Comparison of ENCODE assay signal across 14 mouse cellular contexts in genomic region chr3:9600577-9600976, GRCm38 (mm10). TPM values are rescaled to one million over a fixed set of nuclear protein-coding genes. Genes with fewer than 3 reads are reported as not detected.
A peak's percentile ranks its signal among the peaks of the same experiment; 100 is the strongest.
DNase-seq lines count a peak whose midpoint lies in the region; ATAC-seq and TF ChIP-seq lines count a peak whose summit lies in the region.
"Had no signal": no experiment of that assay in that cellular context is flagged by ENCODE, and none has a peak within 500 bp of the region (broad histone marks: within the 10 kb centered on the region; RNA-seq: fewer than 3 reads in every experiment).

No protein-coding gene starts in this region.

- no peak for TF ChIP-seq EP300 in stomach, postnatal 0 days (optimal IDR thresholded peaks at IDR 0.05)

- no peaks in the 10 kb centered on the region for H3K36me3 ChIP-seq in stomach, postnatal 0 days (ENCODE audit: control insufficient read depth, insufficient read depth, low read length)
- H3K36me3 ChIP-seq: embryonic facial prominence, embryonic 10.5 days; hindbrain, embryonic 10.5 days; limb, embryonic 12.5 days; midbrain, embryonic 12.5 days had no signal

- H3K9ac ChIP-seq in stomach, postnatal 0 days (ENCODE audit: low read length), result no peak overlapping the region
- H3K9ac ChIP-seq: limb, embryonic 12.5 days; midbrain, embryonic 12.5 days had no signal

- no peak overlapping the region for H3K4me2 ChIP-seq in stomach, postnatal 0 days (replicated peaks; ENCODE audit: low read depth)
- H3K4me2 ChIP-seq: limb, embryonic 12.5 days; midbrain, embryonic 12.5 days had no signal

- no peak overlapping the region for H3K4me3 ChIP-seq in gastrocnemius, adult 2 months
- no peak overlapping the region for H3K4me3 ChIP-seq in stomach, postnatal 0 days (ENCODE audit: low read depth, low read length)
- H3K4me3 ChIP-seq: embryonic facial prominence, embryonic 10.5 days; hindbrain, embryonic 10.5 days; limb, embryonic 12.5 days; midbrain, embryonic 12.5 days had no signal

- intact Hi-C loops in gastrocnemius, adult 2 months (cut with DNase I), result no loop called here

- 64% methylated on average over 6 of the region's 6 CpGs for WGBS in stomach, postnatal 0 days

- peak; percentile 29 for DNase-seq in gastrocnemius, adult 2 months
- DNase-seq in gastrocnemius, postnatal 4 days (ENCODE audit: low spot score in 2 of 2), result no peak
- DNase-seq in kidney, adult 11 months, result peak; percentile 35
- DNase-seq in kidney, postnatal 4 days, result no peak
- DNase-seq in urinary bladder, postnatal 14 days (ENCODE audit: low spot score), result peak; percentile 25
- DNase-seq in urinary bladder, postnatal 25 days (ENCODE audit: low spot score), result no peak
- DNase-seq in stomach, postnatal 0 days (ENCODE audit: low spot score), result peak; percentile 33
- DNase-seq in embryo, embryonic 11 days, result no peak
- DNase-seq: cerebellum, adult 2 months had no signal

- H3K9me3 ChIP-seq in stomach, postnatal 0 days (ENCODE audit: control insufficient read depth, low read length), result no peaks in the 10 kb centered on the region
- H3K9me3 ChIP-seq: embryonic facial prominence, embryonic 10.5 days; hindbrain, embryonic 10.5 days; limb, embryonic 12.5 days; midbrain, embryonic 12.5 days had no signal

- TF ChIP-seq CTCF in gastrocnemius, adult 2 months (IDR thresholded peaks at IDR 0.05), result no peak
- no peak for TF ChIP-seq CTCF in stomach, postnatal 0 days (IDR thresholded peaks at IDR 0.05; ENCODE audit: low read depth)

- H3K4me1 ChIP-seq in stomach, postnatal 0 days (replicated peaks; ENCODE audit: control insufficient read depth, insufficient read depth), result 0 out of 2 replicates have a peak, but pooled peaks cover 9% of the 10 kb centered on the region
- H3K4me1 ChIP-seq: midbrain, embryonic 12.5 days had no signal

- ATAC-seq in stomach, postnatal 0 days (ENCODE audit: low FRiP score, low TSS enrichment), result peak; percentile 66
- ATAC-seq: lung, postnatal 0 days had no signal

- H3K27me3 ChIP-seq in stomach, postnatal 0 days (ENCODE audit: control insufficient read depth, insufficient read depth, low read length), result no peaks in the 10 kb centered on the region
- H3K27me3 ChIP-seq: limb, embryonic 12.5 days; midbrain, embryonic 12.5 days had no signal

- H3K27ac ChIP-seq in gastrocnemius, adult 2 months, result no peak overlapping the region
- H3K27ac ChIP-seq in stomach, postnatal 0 days (replicated peaks), result peak overlapping the region; percentile 70
- H3K27ac ChIP-seq: embryonic facial prominence, embryonic 10.5 days; hindbrain, embryonic 10.5 days; limb, embryonic 12.5 days; midbrain, embryonic 12.5 days had no signal

RNA-seq across cellular contexts. Expression of gene Zfp704, which starts 9.3 kb away (rescaled TPM):
- 1 to 10 TPM; 4.4 to 7.0 TPM for total RNA-seq in gastrocnemius, adult 2 months (2021)
- total RNA-seq in gastrocnemius, postnatal 4 days (2021), result 10 to 100 TPM; 29.9 to 30.7 TPM
- polyA plus RNA-seq in stomach, postnatal 0 days (2015; fragmentation: Nextera tagmentation; extraction: Ambion mirVana), result 3.4 and 3.9 TPM in 2 replicates

Comparison
In these comparisons a context has a peak if more than half of its experiments do, and no peak if none do; other contexts are left out.
1. DNase-seq: peak in gastrocnemius, adult 2 months (single experiment), kidney, adult 11 months (single experiment), urinary bladder, postnatal 14 days (single experiment) and stomach, postnatal 0 days (single experiment); none in gastrocnemius, postnatal 4 days (0 of 2), kidney, postnatal 4 days (0 of 2), urinary bladder, postnatal 25 days (single experiment) and embryo, embryonic 11 days (single experiment).